Comparison of ENCODE assay signal across 23 mouse cellular contexts in genomic region chr17:48742769-48743405, GRCm38 (mm10).
A peak's percentile ranks its signal among the peaks of the same experiment; 100 is the strongest.
DNase-seq lines count a peak whose midpoint lies in the region; ATAC-seq and TF ChIP-seq lines count a peak whose summit lies in the region.
"Had no signal": no experiment of that assay in that cellular context is flagged by ENCODE, and none has a peak within 500 bp of the region (broad histone marks: within the 10 kb centered on the region; RNA-seq: fewer than 3 reads in every experiment).

No protein-coding gene starts in this region.

- no peak overlapping the region for H3K9ac ChIP-seq in embryonic facial prominence, embryonic 14.5 days (ENCODE audit: low read depth, low read length)
- H3K9ac ChIP-seq in forebrain, embryonic 14.5 days (ENCODE audit: low read length) = no peak overlapping the region
- H3K9ac ChIP-seq: heart, embryonic 15.5 days; kidney, embryonic 15.5 days; limb, embryonic 13.5 days; lung, embryonic 15.5 days had no signal

- no peak overlapping the region for H3K4me3 ChIP-seq in embryonic facial prominence, embryonic 14.5 days (ENCODE audit: low read depth, low read length)
- no peak overlapping the region for H3K4me3 ChIP-seq in embryonic facial prominence, embryonic 10.5 days
- H3K4me3 ChIP-seq in forebrain, embryonic 14.5 days (ENCODE audit: low read depth, low read length) = no peak overlapping the region
- H3K4me3 ChIP-seq: heart, embryonic 15.5 days; kidney, embryonic 15.5 days; layer of hippocampus, adult 2 months; limb, embryonic 13.5 days; lung, embryonic 15.5 days had no signal

- no peak overlapping the region for H3K27ac ChIP-seq in embryonic facial prominence, embryonic 14.5 days (replicated peaks; ENCODE audit: low read depth, low read length)
- H3K27ac ChIP-seq in embryonic facial prominence, embryonic 10.5 days (replicated peaks) = no peak overlapping the region
- no peak overlapping the region for H3K27ac ChIP-seq in forebrain, embryonic 14.5 days (ENCODE audit: low read depth, low read length)
- H3K27ac ChIP-seq: heart, embryonic 15.5 days; kidney, embryonic 15.5 days; layer of hippocampus, adult 2 months; limb, embryonic 13.5 days; lung, embryonic 15.5 days had no signal

- 82% methylated on average over 13 of the region's 13 CpGs for WGBS in embryonic facial prominence, embryonic 14.5 days
- 69% methylated on average over 13 of the region's 13 CpGs for WGBS in embryonic facial prominence, embryonic 10.5 days
- WGBS in forebrain, embryonic 14.5 days = 11% methylated on average over 13 of the region's 13 CpGs

- peak; percentile 77; the same call in 1 of the 2 replicates for ATAC-seq in embryonic facial prominence, embryonic 14.5 days (ENCODE audit: low read depth)
- no peak for ATAC-seq in forebrain, embryonic 14.5 days
- ATAC-seq: hindbrain, embryonic 16.5 days had no signal

- no peaks in the 10 kb centered on the region for H3K9me3 ChIP-seq in embryonic facial prominence, embryonic 14.5 days (ENCODE audit: control insufficient read depth, low read length)
- peaks cover 3% of the 10 kb centered on the region; the same call in 1 of the 2 replicates for H3K9me3 ChIP-seq in embryonic facial prominence, embryonic 10.5 days
- H3K9me3 ChIP-seq in forebrain, embryonic 14.5 days (replicated peaks; ENCODE audit: control insufficient read depth, low read length) = no peaks in the 10 kb centered on the region
- H3K9me3 ChIP-seq: heart, embryonic 15.5 days; limb, embryonic 13.5 days; lung, embryonic 15.5 days had no signal

- no peak overlapping the region for H3K4me2 ChIP-seq in embryonic facial prominence, embryonic 14.5 days (ENCODE audit: low read depth, low read length)
- no peak overlapping the region for H3K4me2 ChIP-seq in forebrain, embryonic 14.5 days (ENCODE audit: low read length)
- H3K4me2 ChIP-seq: heart, embryonic 15.5 days; kidney, embryonic 15.5 days; limb, embryonic 13.5 days; liver, embryonic 11.5 days; lung, embryonic 15.5 days had no signal

- TF ChIP-seq POLR2A in brain, embryonic 14.5 days (IDR thresholded peaks at IDR 0.05; ENCODE audit: borderline replicate concordance, extremely low read depth, insufficient read depth, insufficient read length, poor library complexity, severe bottlenecking) = no peak

- peak; percentile 41 for DNase-seq in embryonic facial prominence, embryonic 14.5 days (ENCODE audit: low spot score)
- DNase-seq in embryonic facial prominence, embryonic 10.5 days (ENCODE audit: low spot score) = no peak
- peak; percentile 74 for DNase-seq in brain, embryonic 14.5 days (ENCODE audit: low read depth)
- peak; percentile 50 for DNase-seq in forebrain, embryonic 14.5 days (ENCODE audit: low spot score)
- peak; percentile 32 for DNase-seq in retina, embryonic 14.5 days (ENCODE audit: low spot score)
- DNase-seq in cerebellum, adult 9-11 months = no peak
- DNase-seq in heart, adult 18-20 months = no peak
- DNase-seq: adrenal gland, adult 8-10 months; cerebellum, adult 11-12 months; cerebellum, postnatal 10 days; gastrocnemius, postnatal 10 days; kidney, adult 18-20 months; kidney, postnatal 36 days; lung, postnatal 36 days; thymus, postnatal 4 days had no signal

- H3K4me1 ChIP-seq in embryonic facial prominence, embryonic 14.5 days (ENCODE audit: control insufficient read depth, insufficient read depth, low read length) = no peaks in the 10 kb centered on the region
- H3K4me1 ChIP-seq in embryonic facial prominence, embryonic 10.5 days = no peaks in the 10 kb centered on the region
- peaks cover 2% of the 10 kb centered on the region; the same call in 1 of the 2 replicates for H3K4me1 ChIP-seq in forebrain, embryonic 14.5 days (ENCODE audit: control insufficient read depth, insufficient read depth, low read length)
- H3K4me1 ChIP-seq: heart, embryonic 15.5 days; limb, embryonic 13.5 days had no signal

- no peaks in the 10 kb centered on the region for H3K27me3 ChIP-seq in embryonic facial prominence, embryonic 14.5 days (replicated peaks; ENCODE audit: control insufficient read depth, insufficient read depth, low read length)
- no peaks in the 10 kb centered on the region for H3K27me3 ChIP-seq in embryonic facial prominence, embryonic 10.5 days (replicated peaks; ENCODE audit: low read depth, poor library complexity, severe bottlenecking)
- H3K27me3 ChIP-seq in forebrain, embryonic 14.5 days (replicated peaks; ENCODE audit: control insufficient read depth, insufficient read depth, low read length) = no peaks in the 10 kb centered on the region
- H3K27me3 ChIP-seq: heart, embryonic 15.5 days; kidney, embryonic 15.5 days; limb, embryonic 13.5 days; lung, embryonic 15.5 days had no signal

- no peaks in the 10 kb centered on the region for H3K36me3 ChIP-seq in embryonic facial prominence, embryonic 14.5 days (ENCODE audit: control insufficient read depth, insufficient read depth, low read length)
- H3K36me3 ChIP-seq in embryonic facial prominence, embryonic 10.5 days (replicated peaks) = no peaks in the 10 kb centered on the region
- H3K36me3 ChIP-seq in forebrain, embryonic 14.5 days (ENCODE audit: control insufficient read depth, insufficient read depth, low read length) = no peaks in the 10 kb centered on the region
- H3K36me3 ChIP-seq: G1E; heart, embryonic 15.5 days; kidney, embryonic 15.5 days; limb, embryonic 13.5 days; lung, embryonic 15.5 days had no signal

- no peak for TF ChIP-seq CTCF in brain, embryonic 14.5 days (IDR thresholded peaks at IDR 0.05; ENCODE audit: borderline replicate concordance, extremely low read depth, insufficient read depth, insufficient read length)

Comparison
In these comparisons a context has a peak if more than half of its experiments do, and no peak if none do; other contexts are left out.
1. DNase-seq: peak in embryonic facial prominence, embryonic 14.5 days (single experiment), brain, embryonic 14.5 days (single experiment), forebrain, embryonic 14.5 days (single experiment) and retina, embryonic 14.5 days (single experiment); none in embryonic facial prominence, embryonic 10.5 days (single experiment), cerebellum, adult 9-11 months (single experiment) and heart, adult 18-20 months (0 of 2).